ENCODE assay signal across 17 mouse cellular contexts in genomic region chr11:101047502-101047901, GRCm38 (mm10). TPM values are rescaled to one million over a fixed set of nuclear protein-coding genes. Genes with fewer than 3 reads are reported as not detected.
"Had no signal": no experiment of that assay in that cellular context is flagged by ENCODE, and none has a peak within 500 bp of the region (broad histone marks: within the 10 kb centered on the region; RNA-seq: fewer than 3 reads in every experiment).

No protein-coding gene starts in this region.

- H3K4me3 ChIP-seq: liver, embryonic 13.5 days; midbrain, embryonic 10.5 days; midbrain, embryonic 13.5 days; myocyte; neural tube, embryonic 13.5 days; stomach, embryonic 15.5 days had no signal

- H3K27ac ChIP-seq: kidney, postnatal 0 days; liver, embryonic 13.5 days; midbrain, embryonic 10.5 days; midbrain, embryonic 13.5 days; neural tube, embryonic 13.5 days; stomach, embryonic 15.5 days had no signal

- ATAC-seq: intestine, postnatal 0 days; midbrain, embryonic 13.5 days; midbrain, embryonic 16.5 days had no signal

- DNase-seq: kidney, adult 2 months; liver, embryonic 13.5 days; lung, adult 2 months; lung, postnatal 14 days; lung, postnatal 4 days; retina, postnatal 1 day; right cerebral cortex, postnatal 25 days; spleen, adult 18-20 months had no signal

RNA-seq across cellular contexts. Expression of gene Hsd17b1, which starts 30.7 kb away (rescaled TPM):
- total RNA-seq: monocyte, adult 5-6 weeks had no signal
- polyA plus RNA-seq: midbrain, embryonic 10.5 days; midbrain, embryonic 13.5 days had no signal
